Mouse (Mus musculus) left cerebral cortex, adult 11 months (tissue): ENCODE measurements at regions not wholly inside any gene's neighbourhood (a gene's known extent, or its start where the extent isn't known, plus 50 kb on each side); places are given as distances from the start of the nearest gene placed in this dataset.
A peak's percentile ranks its signal among the peaks of the same experiment; 100 is the strongest.

Source experiments
- DNase-seq: peaks from one replicate; pipeline ENCODE4 v3.0.0; 2022; ENCODE audit warnings: low spot score

DNA sequence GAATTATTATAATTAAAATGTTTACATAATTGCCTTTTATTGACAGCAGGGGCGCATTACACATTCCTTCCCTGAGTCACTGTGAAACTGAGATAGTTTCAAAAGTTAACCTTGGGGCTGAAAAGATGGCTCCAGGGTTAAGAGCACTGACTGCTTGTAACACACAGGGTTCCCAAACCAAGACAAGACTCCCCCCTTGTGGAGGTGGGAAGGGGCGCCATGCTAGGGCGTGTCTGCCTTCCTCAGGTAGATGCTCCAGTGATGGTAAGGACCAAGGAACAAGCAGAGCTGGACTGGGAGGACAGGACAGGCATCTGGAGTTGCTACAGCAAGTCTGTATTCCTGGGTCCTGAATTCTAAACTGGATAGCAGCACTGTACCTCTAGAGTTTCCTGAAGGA, 351.9 kb downstream of the Tbc1d22a start:
- no peak for DNase-seq

DNA sequence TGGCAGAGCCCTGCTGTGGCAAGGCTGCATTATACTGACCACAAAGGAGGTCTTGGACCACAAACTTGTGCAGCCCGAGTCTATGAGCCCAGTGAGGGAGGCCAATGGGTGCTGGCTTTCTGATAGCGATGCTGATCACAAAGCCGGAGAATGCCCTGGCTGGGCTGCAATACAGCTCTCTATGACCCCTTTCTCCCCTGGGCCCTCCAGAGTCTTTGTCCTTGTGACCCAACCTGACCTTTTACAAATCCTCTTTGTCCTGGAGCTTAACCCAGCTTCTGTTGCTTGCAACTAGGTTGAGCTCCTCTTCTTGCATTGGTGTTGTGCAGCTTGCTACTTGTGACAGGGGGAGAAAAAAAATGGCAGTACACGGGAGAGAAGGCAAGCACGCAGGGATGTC, 360.1 kb downstream of the Tbc1d22a start:
- no peak for DNase-seq

DNA sequence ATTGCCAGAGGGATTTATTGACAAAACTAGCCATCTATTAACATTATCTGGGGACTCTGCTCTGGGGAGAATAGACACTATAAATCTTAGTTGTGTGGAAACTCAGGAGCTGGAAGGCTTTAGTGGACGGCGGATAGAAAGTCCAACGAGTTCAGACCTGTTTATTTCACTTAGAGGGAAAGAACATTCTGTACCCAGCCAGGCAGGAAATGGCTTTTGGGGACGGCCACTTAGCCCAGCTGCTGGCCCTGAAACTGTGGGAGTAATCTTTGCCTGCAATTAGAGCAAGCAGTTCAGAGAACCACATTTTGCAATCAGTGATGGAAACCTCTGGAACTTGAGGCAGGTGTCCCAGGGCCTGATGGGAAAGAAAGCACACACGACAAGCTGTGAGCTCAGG, 362.4 kb downstream of the Tbc1d22a start:
- no peak for DNase-seq

DNA sequence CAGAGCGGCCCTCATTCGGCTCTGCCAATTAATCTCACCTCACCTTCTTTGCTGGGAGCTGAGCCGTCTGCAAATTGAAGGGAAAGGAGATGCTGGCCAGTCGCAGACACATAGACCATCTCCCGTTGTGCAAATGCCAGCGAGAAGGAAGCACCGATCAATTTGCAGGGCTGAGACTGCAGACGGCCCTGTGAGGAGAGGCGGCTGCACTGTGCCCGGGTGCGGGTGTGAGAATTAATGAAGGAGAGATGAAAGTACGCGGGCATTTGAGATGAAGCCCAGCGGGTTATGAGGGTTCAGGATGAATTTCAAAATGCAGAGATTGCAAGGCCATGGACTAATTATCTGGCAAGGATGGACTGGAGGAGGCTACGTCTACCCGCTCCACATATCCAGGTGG, 364.4 kb downstream of the Tbc1d22a start:
- no peak for DNase-seq

DNA sequence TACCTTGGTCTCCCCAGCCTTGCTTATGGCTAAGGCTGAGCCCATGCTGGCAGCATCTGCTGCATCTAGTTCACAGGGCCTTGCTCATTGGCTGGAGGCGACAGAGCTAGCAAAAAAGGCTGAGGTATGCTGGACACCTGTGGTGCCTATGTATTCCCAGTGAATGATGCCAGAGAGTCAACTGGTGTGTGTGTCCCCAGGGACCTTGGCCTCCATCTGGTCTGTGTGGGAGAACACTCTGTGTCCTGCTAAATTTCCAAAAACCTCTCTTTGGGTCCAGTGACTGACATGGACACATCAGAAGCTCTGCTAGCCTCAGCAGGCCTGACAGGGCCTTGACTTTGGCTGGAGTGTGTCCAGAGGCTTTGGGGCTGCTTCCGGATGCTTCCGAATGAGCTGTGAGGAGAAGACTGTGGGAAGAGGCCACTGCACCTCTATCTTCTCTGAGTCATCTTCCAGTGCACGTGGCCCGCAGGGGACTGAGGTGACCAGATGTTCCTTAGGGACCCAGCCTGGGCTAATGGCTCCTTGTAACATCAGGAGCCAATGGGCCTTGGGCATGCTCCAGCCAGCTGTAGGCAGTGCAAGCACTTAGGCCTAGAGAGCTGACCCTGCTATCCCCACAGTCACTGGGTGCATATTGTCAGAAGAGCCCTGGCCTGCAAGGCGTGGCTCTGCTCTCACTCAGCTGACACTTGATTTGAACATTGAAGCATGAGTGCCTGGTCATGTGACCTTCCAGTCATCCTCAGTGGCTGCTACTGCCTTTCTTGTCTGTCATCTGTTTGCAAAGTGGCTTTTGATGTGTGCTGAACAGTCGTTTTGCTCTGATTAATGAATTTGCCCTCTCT, 368.2 kb downstream of the Tbc1d22a start:
- no peak for DNase-seq

DNA sequence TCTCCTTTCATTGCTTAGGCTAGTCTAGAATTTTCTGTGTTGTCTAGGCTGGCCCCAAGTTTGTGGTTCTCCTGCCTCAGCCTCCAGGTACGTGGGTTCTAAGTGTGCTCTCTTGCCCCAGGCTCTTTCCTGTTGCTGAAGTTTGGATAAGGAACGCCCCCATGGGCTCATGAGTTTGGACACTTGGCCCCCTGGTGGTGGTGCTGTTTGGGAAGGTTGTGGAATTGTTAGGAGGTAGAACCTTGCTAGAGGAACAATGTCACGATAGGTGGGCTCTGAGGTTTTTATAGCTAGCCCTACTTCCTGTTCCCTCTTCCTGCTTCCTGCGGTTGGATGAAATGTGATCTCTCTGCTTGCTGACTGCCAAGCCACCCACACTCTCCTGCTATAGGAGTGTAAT, 371.5 kb downstream of the Tbc1d22a start:
- no peak for DNase-seq

DNA sequence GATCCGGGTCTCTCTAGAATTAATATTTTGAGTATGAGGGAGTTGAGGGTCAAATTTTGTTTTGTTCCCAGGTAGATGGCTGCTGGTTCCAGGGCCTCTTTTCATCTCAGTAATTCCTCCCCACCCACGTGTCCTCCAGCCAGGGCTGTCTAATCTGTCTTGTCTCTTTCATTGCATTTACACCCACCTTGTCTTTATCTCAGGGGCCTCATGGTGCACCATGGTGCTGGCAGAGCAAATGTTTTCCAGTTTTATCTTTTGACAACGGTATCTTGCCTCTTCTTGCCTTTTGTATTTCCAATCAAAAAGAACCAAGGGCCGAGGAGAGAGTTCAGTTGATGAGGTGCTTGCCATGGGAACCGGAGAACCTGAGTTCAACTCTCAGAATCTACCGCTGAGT, 372.9 kb downstream of the Tbc1d22a start:
- no peak for DNase-seq

DNA sequence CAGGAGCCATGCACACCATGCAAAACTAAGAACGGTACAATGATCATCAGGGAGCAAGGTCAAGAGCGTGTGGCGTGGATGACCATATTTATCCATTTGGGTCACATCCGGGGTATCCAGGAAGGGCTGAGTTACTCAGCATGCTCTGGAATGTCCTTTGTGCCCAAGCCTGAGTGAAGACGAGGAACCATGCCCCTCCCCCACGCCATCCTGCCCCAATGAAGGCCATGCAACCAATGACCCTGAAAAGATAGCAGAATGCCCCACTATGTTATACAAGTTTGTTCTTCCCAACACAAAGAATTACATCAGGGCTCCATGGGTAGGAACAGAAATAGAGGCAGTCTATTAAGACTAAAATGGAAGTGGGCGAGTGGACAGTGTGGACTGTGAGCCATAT, 375.8 kb downstream of the Tbc1d22a start:
- DNase-seq: no peak

DNA sequence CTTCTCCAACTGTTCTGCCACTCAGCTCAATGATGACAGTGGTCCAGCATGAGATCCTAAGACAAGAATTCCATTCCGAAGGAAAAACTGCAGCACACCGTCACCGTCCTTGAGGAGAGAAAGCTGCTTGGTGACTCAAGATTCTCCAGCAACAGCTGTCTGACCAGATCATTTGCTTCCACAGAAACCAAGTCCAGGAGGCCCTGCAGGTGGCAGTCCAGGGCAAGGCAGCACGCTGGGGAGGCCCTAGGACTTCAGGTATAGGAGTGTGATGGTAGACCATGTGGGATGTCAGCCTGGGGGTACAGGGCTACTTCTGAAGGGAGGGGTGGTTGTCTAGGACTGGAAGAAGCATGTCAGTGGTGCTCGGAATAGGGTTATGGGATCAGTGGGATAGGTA, 376.6 kb downstream of the Tbc1d22a start:
- no peak for DNase-seq

DNA sequence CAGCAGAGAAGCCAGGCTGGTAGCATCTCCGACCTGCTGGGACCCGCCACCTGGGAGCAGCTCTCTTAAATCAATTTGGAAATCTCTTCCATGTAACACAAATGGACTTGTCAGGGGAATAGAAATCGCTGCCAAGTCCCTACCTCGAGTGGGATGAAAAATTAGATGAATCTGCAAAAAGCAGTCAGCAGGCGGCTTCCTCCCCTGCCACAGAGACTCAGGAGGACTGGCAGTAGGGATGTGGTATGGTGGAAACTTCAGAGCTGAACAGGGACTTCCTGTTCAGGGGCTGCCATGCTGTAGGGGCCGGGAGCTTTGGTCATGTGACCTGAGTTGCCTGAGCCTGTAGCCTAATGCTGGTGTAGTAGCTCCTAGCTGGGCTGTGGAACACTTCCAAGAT, 379.1 kb downstream of the Tbc1d22a start:
- DNase-seq: peak; percentile 13

DNA sequence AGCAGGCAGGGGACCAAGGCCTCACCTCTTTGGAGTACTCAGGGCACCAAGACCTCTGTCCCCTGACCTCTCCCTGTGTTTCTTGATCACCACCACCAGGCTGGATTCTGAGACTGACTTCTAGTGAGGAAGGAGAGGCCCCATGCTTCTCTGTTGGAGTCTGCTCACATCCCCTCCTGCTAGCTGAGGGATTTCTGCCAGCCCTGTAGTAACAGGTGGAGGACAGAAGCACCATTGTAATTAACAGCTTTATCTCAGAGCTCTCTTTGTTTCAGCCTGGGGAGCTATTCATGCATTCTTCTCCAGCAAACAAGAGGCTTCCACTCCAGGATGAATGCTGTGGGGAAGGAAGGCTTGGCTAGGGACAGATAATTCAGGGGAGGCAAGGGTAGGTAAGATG, 392.2 kb downstream of the Tbc1d22a start:
- DNase-seq: peak; percentile 42

DNA sequence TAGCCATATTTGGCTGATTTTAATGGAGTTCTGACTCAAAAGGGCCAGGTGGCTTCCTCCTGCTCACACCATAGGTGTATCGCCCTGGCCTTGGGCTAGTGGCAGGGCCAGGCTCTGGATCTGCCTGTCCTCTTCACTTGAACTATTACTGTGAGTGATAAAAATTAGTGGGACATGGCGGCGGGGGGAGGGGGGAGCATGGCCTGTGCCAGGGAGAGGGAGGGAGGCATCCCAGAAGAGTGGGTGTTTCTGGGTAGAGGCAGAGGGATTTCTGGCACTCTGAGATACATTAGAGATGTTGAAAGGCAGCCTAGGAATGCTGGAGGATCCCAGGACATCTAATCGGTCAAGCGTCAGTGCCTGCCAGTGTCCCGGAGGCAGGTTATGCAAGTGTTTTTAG, 395.4 kb downstream of the Tbc1d22a start:
- no peak for DNase-seq

DNA sequence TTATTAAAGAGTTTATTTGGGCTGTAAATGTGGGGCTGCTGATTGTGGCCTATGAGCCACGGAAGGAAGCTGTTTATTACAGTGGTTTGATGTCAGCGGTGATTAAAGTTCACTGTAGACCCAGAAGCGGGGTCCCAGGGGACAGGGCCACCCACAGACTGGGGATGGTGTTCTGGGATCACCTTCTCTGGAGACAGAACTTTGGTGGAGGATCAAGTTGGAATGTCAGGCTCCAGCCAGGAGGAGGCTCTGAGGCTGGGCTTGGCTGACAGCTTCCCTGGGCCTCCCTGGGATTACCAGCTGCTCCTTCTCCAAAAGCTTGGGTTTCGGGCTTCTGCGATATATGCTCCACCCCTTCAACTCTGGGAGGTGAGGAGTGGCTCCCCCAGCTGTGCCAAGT, 417.1 kb downstream of the Tbc1d22a start:
- no peak for DNase-seq

DNA sequence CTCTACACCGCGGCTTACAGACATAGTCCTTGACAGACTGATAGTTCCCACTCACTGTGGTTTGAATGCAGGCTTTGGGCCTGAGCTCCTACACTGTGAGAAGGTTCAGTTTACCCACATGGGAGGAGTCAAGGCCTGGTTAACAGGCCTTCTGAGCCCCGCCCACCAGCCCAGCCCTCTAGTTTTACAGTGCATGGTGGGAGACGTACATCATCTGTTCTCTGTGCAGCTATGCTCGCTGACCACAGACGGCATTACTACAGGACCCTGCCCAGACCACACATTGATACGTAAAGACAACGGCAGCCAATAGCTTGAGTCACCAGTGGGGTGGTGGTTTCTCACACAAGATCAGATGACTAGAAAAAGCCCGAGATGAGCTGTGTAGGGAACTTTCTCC, 431.0 kb downstream of the Tbc1d22a start:
- DNase-seq: no peak

DNA sequence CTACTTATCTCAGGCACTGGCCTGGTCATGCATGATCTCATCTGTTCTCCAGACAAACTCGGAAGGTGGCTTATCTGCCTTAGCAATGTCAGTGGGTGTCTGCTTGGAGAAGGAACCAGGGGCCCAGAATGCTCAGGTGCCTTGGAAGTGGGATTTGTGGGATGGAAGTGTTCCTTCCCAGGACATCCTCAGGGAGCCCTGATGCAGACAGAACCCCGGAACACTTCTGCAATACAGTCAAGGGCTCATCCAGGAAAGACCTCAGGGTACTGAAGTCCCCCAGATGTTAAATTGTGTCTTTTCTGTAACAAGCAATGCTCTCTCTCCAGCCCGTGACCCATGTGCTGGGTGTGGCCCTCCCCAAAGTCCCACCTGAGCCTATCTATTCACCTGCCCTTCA, 433.9 kb downstream of the Tbc1d22a start:
- no peak for DNase-seq

DNA sequence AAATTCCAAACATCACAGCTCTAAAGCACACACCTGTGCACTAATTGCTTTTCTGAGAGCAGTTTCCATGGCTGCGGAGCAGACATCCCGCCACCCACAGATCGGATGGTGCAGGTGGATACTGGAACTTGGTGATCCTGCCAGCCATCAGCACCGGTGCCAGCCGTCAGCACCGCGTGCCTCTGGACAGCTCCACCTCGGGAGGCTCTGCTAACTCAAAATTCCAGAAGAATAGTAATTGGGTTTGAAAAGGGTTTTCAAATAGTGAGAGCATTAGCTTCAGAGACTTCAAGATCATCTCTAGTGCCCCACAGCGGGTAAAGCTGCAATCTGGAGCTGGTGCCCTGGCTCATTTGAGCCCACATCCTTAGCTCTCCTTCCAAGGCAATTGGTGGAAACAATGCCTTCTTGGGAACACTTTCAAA, 458.8 kb downstream of the Tbc1d22a start:
- peak; percentile 13 for DNase-seq

DNA sequence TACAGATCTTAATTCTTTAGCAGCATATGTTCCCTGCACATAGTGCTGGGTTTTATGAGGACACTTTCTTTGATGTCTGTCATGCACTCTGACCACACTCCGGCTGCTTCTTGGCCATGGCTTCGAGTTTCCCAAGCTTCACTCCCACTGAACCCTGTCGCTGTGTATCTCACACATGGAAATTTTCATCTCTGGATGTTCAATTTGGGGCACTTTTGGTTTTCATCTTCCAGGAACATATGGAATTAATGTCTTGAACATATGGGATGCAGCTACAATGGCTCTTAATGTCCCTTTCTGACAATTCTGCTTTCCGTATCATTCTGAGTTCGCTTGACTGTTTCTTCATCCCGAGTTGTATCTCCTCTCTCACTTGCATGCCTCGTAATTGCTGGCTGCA, 462.8 kb downstream of the Tbc1d22a start:
- DNase-seq: peak; percentile 14

DNA sequence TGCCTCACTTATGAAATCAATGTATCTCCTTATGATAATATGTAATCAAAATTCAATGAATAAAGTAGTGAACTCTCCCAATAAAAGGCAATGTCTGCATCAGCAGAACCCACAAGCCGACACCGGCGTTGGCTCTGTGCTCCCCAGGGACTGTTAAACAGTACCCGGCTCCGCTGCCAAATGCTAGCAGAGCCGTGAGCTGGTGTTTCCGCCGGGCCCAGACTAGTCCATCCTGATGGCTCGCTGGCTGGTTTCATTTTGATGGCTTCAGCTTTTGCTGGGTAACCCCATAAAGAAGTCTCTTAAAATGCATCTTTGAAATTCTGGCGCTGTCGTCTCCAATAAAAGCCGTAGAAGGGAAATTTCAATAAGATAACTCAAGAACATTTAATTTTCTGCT, 468.8 kb downstream of the Tbc1d22a start:
- no peak for DNase-seq

DNA sequence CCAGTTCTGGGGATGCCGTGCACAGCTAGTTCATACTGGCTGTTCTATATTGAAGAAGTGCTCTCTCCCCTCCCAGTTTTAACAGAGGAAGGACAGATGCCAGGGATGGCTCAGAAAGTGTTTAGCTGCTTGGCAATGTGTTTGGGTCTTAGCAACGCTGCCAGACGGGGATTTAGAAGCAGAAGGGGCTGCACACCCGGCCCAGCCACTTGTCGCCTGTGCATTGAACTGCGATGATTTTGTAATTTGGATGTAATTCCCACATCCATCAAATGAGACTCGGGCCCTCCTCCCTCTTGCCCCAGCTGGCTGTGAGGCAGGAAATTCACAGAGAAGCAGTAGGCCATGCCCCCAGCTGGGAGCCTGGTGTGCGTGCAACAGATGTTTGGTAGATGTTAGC, 475.4 kb downstream of the Tbc1d22a start:
- DNase-seq: no peak

DNA sequence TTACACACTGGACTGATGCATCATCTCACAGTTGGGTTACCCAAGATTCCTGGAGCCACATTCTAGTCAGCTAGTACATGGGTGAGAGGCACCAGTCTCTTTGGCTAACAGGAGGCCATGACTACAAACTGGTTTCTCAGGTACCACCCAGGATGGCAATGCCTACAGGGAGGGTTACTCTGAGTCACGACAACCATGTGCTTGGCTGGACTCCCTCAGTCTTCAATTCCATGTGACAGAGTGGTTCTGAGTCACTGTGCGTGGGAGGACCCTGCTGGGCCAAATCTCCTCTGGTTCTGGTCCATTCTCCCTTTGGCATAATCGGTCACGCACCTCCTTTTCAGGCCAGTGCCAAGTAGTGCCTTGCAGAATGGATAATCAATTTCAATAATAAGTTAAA, 482.5 kb downstream of the Tbc1d22a start:
- no peak for DNase-seq

DNA sequence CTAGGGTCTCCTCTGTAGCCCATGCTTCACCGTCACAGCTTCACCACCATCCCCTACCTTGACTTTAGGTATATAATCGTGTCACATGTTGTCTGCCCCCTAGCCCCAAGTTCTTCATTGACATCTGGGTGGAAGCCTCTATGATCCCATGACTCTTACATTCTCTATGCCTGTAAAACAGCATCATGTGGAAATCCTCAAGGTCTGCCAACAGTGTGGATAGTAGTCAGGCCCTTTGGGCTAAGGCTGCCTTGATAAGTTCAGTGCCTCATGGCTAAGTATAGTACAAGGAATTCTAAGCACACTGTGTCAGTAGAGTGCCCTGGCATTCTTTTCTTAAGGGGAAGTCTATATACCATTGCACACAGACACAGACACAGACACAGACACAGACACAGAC, 496.2 kb downstream of the Tbc1d22a start:
- no peak for DNase-seq

DNA sequence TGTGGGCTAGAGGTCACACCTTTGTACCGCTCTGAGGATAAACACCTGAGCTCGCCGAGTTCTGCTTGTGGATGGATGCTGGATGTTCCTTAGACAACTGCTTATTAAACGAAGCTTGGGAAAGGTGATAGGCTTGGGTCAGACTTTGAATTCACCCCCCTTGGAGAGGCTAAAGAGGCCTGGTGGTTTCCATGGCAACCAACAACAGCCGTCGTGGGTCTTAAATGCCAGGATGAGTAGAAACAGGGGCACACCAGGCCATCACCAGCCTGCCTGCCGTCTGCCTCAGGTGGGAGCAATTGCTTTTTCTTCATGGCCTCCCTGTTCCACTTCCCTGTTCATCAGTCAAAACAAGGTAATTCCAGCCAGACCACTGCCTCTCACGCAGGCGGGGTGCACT, 504.1 kb downstream of the Tbc1d22a start:
- no peak for DNase-seq

DNA sequence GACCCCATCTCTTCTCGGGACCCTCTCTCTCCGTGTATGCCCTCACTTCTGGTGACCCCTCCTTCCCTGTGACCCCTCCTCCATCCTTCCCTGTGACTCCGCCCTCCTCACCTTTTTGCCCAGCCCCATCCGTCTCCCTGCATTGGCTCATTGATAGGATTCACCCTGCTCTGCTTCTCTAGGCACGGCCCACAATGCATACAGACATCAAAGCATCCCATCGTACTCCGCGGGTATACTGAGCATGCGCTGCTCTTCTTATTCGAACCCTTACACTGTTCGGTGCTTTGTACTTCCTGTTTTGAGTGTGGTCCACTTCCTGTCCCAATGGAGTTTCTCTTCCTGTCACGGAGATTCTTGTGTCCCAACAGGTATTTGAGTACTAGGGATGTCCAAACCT, 504.8 kb downstream of the Tbc1d22a start:
- no peak for DNase-seq

DNA sequence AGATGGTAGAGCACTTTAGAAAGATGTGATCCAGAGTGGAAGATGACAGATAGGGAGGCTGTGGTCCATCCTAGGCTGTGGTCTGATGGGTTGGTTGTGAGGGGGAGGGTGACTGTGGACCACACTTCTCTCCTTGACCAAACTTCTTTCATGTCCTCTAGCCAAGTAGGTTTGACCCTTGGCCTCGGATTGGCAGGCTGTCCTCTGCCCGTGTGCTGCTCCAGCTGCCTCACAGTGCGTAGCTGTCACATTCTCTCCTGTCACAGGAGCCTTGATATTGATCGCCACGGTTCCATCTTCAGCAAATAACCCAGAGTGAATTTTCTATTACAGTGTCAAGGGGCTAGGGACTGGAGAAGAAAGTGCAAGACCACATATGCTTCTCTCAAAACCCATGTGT, 506.9 kb downstream of the Tbc1d22a start:
- DNase-seq: no peak
